Mouse (Mus musculus) ES-Bruce4 (cell line): Measurements from ENCODE around the gene Hspa12b. TPM values are rescaled to one million over a fixed set of nuclear protein-coding genes. Genes with fewer than 3 reads are reported as not detected.

Experiments used
- H3K27ac ChIP-seq: 2 replicates; pipeline ENCODE4 v1.5.1; 2012; ENCODE audit warnings: low read length, inconsistent platforms; ENCODE audit not compliant: insufficient read depth
- H3K27me3 ChIP-seq: 2 replicates; pipeline ENCODE4 v1.6.1; 2012; ENCODE audit warnings: mild to moderate bottlenecking, low read length, inconsistent platforms; ENCODE audit not compliant: control insufficient read depth, poor library complexity, insufficient read depth, severe bottlenecking
- H3K36me3 ChIP-seq: 2 replicates; pipeline ENCODE4 v1.6.1; 2012; ENCODE audit warnings: inconsistent platforms, mild to moderate bottlenecking, low read length, moderate library complexity; ENCODE audit not compliant: control insufficient read depth, poor library complexity, insufficient read depth, severe bottlenecking
- H3K4me1 ChIP-seq: one replicate; pipeline ENCODE4 v1.8.1; 2011; ENCODE audit warnings: low read length; ENCODE audit not compliant: control insufficient read depth, insufficient read depth
- H3K4me3 ChIP-seq: 2 replicates; pipeline ENCODE4 v1.5.1; 2011; ENCODE audit warnings: low read depth, mild to moderate bottlenecking, low read length
- H3K9ac ChIP-seq: 2 replicates; pipeline ENCODE4 v1.6.1; 2012; ENCODE audit warnings: low read depth, mild to moderate bottlenecking, inconsistent platforms; ENCODE audit not compliant: poor library complexity, severe bottlenecking
- H3K9me3 ChIP-seq: replicated peaks from 2 replicates; pipeline ENCODE4 v1.6.1; 2012; ENCODE audit warnings: mild to moderate bottlenecking, low read length, inconsistent platforms; ENCODE audit not compliant: control insufficient read depth, poor library complexity, insufficient read depth, severe bottlenecking
- CTCF ChIP-seq: IDR thresholded peaks from one replicate; pipeline ENCODE4 v1.8.1; 2011; ENCODE audit warnings: low read depth, low read length
- EP300 ChIP-seq: IDR thresholded peaks from 2 replicates; pipeline ENCODE4 v1.6.1; 2011; ENCODE audit warnings: low read depth, low read length; ENCODE audit not compliant: insufficient read depth
- POLR2A ChIP-seq: IDR thresholded peaks from one replicate; pipeline ENCODE4 v1.8.1; 2011; ENCODE audit warnings: low read length; ENCODE audit not compliant: insufficient read depth
- polyA plus RNA-seq: library from polyadenylated mRNA; stranded (reverse); fragments of >200 nt; gene quantifications from 2 replicates; pipeline ENCODE4 v1.2.4, GENCODE M21; 2011; ENCODE audit warnings: low read depth; ENCODE audit not compliant: missing spikeins, insufficient read depth, insufficient read length

Hspa12b gene
- polyA plus RNA-seq, 1 experiment = 1.9 TPM

- Histone ChIP-seq H3K27me3 (no peaks in the 10 kb centered on the region), H3K9ac (no peak overlapping the region), H3K9me3 (no peaks in the 10 kb centered on the region), H3K36me3 (peaks cover 31% of the 10 kb centered on the region), H3K4me3 (no peak overlapping the region), H3K27ac (no peak overlapping the region), H3K4me1 (peaks cover 6% of the 10 kb centered on the region)
- TF ChIP-seq CTCF (no peak), POLR2A (no peak), EP300 (no peak)
These were observed 21.5 kb downstream of the Hspa12b start for GRCm38 (mm10) chr2:131148353-131149253.

- Histone ChIP-seq H3K36me3 (peaks cover 31% of the 10 kb centered on the region), H3K4me3 (no peak overlapping the region), H3K9me3 (no peaks in the 10 kb centered on the region), H3K27ac (no peak overlapping the region), H3K27me3 (no peaks in the 10 kb centered on the region), H3K4me1 (peaks cover 6% of the 10 kb centered on the region), H3K9ac (no peak overlapping the region)
- TF ChIP-seq EP300 (no peak), CTCF (no peak), POLR2A (no peak)
These were observed 22.1 kb downstream of the Hspa12b start for GRCm38 (mm10) chr2:131149254-131149578.

- peaks cover 25% of the 10 kb centered on the region for H3K36me3 ChIP-seq
- no peak overlapping the region for H3K9ac ChIP-seq
- peaks cover 6% of the 10 kb centered on the region for H3K4me1 ChIP-seq
- H3K9me3 ChIP-seq = no peaks in the 10 kb centered on the region
- TF ChIP-seq EP300 (no peak), POLR2A (no peak), CTCF (no peak)
- H3K4me3 ChIP-seq = no peak overlapping the region
- no peaks in the 10 kb centered on the region for H3K27me3 ChIP-seq
- H3K27ac ChIP-seq = no peak overlapping the region
These were observed 25.2 kb downstream of the Hspa12b start for GRCm38 (mm10) chr2:131152166-131152730.

- Histone ChIP-seq H3K4me1 (peaks cover 6% of the 10 kb centered on the region), H3K9ac (no peak overlapping the region), H3K9me3 (no peaks in the 10 kb centered on the region), H3K4me3 (no peak overlapping the region), H3K27me3 (no peaks in the 10 kb centered on the region), H3K27ac (no peak overlapping the region), H3K36me3 (peaks cover 13% of the 10 kb centered on the region)
- TF ChIP-seq EP300 (no peak), POLR2A (no peak), CTCF (no peak)
These were observed 27.0 kb downstream of the Hspa12b start for GRCm38 (mm10) chr2:131154036-131154435.

- TF ChIP-seq CTCF = no peak
- no peak for TF ChIP-seq POLR2A
- no peak for TF ChIP-seq EP300
These were observed 29.9 kb downstream of the Hspa12b start for GRCm38 (mm10) chr2:131156987-131157386.

GRCm38 (mm10) chr2:131159491-131159910, 32.4 kb downstream of the Hspa12b start:
- no peak for TF ChIP-seq POLR2A
- TF ChIP-seq EP300 = no peak
- no peak for TF ChIP-seq CTCF

More at GRCm38 (mm10) chr2:131156987-131157386, 29.9 kb downstream of the Hspa12b start:
- H3K27ac ChIP-seq = no peak overlapping the region
- H3K9ac ChIP-seq = no peak overlapping the region
- H3K36me3 ChIP-seq = no peaks in the 10 kb centered on the region; the same call in 1 of the 2 replicates
- H3K4me1 ChIP-seq = peaks cover 1% of the 10 kb centered on the region
- no peaks in the 10 kb centered on the region for H3K27me3 ChIP-seq
- H3K4me3 ChIP-seq = no peak overlapping the region
- H3K9me3 ChIP-seq = no peaks in the 10 kb centered on the region

More at GRCm38 (mm10) chr2:131159491-131159910, 32.4 kb downstream of the Hspa12b start:
- peak overlapping the region; percentile 93 for H3K4me3 ChIP-seq
- no peak overlapping the region for H3K27ac ChIP-seq
- no peaks in the 10 kb centered on the region for H3K36me3 ChIP-seq
- no peaks in the 10 kb centered on the region for H3K4me1 ChIP-seq
- H3K27me3 ChIP-seq = no peaks in the 10 kb centered on the region
- H3K9me3 ChIP-seq = no peaks in the 10 kb centered on the region
- peak overlapping the region; percentile 60 for H3K9ac ChIP-seq
